Mouse (Mus musculus) testis, adult 2 months (tissue): ENCODE results near the gene Myh7b. TPM values are rescaled to one million over a fixed set of nuclear protein-coding genes. Genes with fewer than 3 reads are reported as not detected.
A peak's percentile ranks its signal among the peaks of the same experiment; 100 is the strongest.

ENCODE experiments used
- H3K27ac ChIP-seq: fragments of 200-500 bp; 2 replicates; pipeline ENCODE4 v1.5.1; 2012; ENCODE audit warnings: low read depth, low read length; ENCODE audit not compliant: control insufficient read depth, insufficient read depth
- H3K27me3 ChIP-seq: fragments of 200-500 bp; 2 replicates; pipeline ENCODE4 v1.6.1; 2012; ENCODE audit warnings: mild to moderate bottlenecking, low read length, moderate library complexity; ENCODE audit not compliant: control insufficient read depth, insufficient read depth
- H3K36me3 ChIP-seq: fragments of 200-500 bp; 2 replicates; pipeline ENCODE4 v1.6.1; 2012; ENCODE audit warnings: mild to moderate bottlenecking, low read length; ENCODE audit not compliant: control insufficient read depth, insufficient read depth
- H3K4me1 ChIP-seq: fragments of 200-500 bp; 2 replicates; pipeline ENCODE4 v1.6.1; 2012; ENCODE audit warnings: low read length; ENCODE audit not compliant: control insufficient read depth, insufficient read depth
- H3K4me3 ChIP-seq: fragments of 200-500 bp; 2 replicates; pipeline ENCODE4 v1.5.1; 2012; ENCODE audit warnings: low read depth, mild to moderate bottlenecking, low read length, moderate library complexity, mixed read lengths; ENCODE audit not compliant: control insufficient read depth
- CTCF ChIP-seq: fragments of 200-500 bp; IDR thresholded peaks from 2 replicates; pipeline ENCODE4 v1.5.1; 2012; ENCODE audit warnings: low read depth, mild to moderate bottlenecking, inconsistent platforms, low read length, moderate library complexity; ENCODE audit not compliant: control insufficient read depth, insufficient read depth, insufficient replicate concordance
- POLR2A ChIP-seq: fragments of 200-500 bp; IDR thresholded peaks from 2 replicates; pipeline ENCODE4 v1.6.1; 2012; ENCODE audit warnings: low read depth, mild to moderate bottlenecking, inconsistent platforms, low read length, moderate library complexity; ENCODE audit not compliant: control insufficient read depth
- polyA plus RNA-seq: library from polyadenylated mRNA; depleted of rRNA; stranded (reverse); fragments of >200 nt; gene quantifications from 2 replicates; pipeline ENCODE4 v1.2.3, GENCODE M21; 2012

The Myh7b gene
- polyA plus RNA-seq, 1 experiment, result 0.98 TPM

DNA sequence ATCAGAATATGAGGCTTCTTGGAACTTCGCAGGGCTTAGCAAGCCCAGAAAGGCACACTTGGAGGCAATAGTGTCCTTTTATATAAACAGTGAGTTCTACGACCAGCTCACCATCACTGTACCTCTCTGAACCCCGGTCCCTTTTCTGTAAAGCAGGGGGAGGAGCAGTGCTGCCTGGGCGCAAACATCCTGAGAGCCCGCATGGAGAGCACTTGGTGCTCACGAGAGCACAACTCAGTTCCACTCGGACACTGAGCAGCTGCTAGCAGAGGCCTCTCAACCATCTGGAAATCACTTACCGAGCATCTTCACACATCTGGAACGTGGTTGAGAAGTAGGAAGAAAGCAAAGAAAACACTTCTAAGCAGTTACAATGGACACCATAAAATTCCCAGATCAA lies 34.4 kb upstream of the Myh7b start:
- Histone ChIP-seq H3K36me3 (no peaks in the 10 kb centered on the region), H3K27ac (no peak overlapping the region), H3K4me1 (no peaks in the 10 kb centered on the region), H3K4me3 (no peak overlapping the region), H3K27me3 (no peaks in the 10 kb centered on the region)
- TF ChIP-seq CTCF, result no peak

DNA sequence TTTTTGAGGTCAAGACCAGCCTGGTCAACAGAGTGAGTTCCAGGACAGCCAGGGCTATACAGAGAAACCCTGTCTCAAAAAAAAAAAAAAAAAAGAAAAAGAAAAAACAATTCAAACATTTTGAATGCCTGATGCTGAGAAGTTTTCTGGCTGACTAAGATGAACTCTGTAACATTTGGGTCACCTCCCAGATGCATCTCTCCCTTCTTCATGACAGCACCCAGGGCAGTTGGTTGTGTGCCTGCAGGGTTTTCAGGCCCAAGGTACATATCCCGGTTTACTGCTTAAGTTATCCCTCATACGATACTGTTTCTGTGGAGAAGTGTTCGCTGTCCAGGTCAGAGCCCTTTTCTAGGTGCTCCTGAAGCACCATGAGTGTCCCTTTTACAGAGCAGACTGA lies 30.7 kb upstream of the Myh7b start:
- Histone ChIP-seq H3K27me3 (no peaks in the 10 kb centered on the region), H3K4me1 (no peaks in the 10 kb centered on the region), H3K4me3 (no peak overlapping the region), H3K36me3 (no peaks in the 10 kb centered on the region), H3K27ac (no peak overlapping the region)
- TF ChIP-seq CTCF (no peak), POLR2A (no peak)

DNA sequence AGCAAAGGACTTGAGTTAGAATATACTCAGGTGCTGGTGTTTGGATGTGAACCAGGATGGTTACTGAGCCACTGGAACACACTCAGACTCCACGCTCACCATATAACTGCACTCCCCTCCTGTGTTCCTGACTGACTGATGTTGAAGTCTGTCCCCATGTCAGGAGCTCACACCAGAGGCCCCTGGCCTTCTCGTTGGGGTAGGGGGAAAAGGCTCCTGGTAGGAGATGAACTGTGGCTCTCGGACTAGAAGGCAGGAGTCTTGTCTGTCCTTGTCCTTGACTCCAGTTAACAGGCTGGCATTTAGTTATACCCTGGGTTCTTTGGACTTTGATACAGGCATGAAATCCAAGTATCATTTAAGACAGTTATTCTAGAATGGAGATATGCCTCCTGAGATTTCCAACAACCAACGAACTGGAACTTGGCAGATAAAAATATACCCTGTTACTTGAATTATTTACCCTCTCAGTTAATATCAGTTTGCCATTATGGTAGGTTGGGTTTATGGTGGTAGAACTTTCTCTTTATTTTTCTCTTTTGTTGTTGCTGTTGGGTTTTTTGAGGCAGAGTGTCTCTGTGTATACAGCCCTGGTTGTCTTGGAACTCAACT lies 28.5 kb upstream of the Myh7b start:
- no peak for TF ChIP-seq POLR2A
- TF ChIP-seq CTCF, result no peak
- H3K36me3 ChIP-seq, result no peaks in the 10 kb centered on the region
- H3K4me1 ChIP-seq, result no peaks in the 10 kb centered on the region
- no peaks in the 10 kb centered on the region for H3K27me3 ChIP-seq
- H3K27ac ChIP-seq, result no peak overlapping the region
- no peak overlapping the region for H3K4me3 ChIP-seq

DNA sequence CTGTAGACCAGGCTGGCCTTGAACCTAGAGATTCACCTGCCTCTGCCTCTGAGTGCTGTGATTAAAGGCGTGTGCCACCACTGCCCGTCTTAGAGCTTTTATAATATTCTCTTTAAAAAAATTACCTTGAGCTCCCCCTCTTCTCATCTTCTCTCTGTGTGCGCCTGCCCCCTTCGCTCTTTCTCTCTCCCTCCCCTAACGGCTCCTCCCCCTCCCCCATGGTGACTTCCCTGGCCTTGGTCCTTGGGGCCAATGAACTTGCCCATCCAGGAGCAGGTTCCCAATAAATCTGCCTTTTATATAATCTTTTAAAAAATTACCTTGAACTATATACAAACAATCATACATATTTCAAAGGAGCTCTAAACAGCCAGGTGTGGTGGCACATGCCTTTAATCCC lies 28.0 kb upstream of the Myh7b start:
- no peaks in the 10 kb centered on the region for H3K4me1 ChIP-seq

DNA sequence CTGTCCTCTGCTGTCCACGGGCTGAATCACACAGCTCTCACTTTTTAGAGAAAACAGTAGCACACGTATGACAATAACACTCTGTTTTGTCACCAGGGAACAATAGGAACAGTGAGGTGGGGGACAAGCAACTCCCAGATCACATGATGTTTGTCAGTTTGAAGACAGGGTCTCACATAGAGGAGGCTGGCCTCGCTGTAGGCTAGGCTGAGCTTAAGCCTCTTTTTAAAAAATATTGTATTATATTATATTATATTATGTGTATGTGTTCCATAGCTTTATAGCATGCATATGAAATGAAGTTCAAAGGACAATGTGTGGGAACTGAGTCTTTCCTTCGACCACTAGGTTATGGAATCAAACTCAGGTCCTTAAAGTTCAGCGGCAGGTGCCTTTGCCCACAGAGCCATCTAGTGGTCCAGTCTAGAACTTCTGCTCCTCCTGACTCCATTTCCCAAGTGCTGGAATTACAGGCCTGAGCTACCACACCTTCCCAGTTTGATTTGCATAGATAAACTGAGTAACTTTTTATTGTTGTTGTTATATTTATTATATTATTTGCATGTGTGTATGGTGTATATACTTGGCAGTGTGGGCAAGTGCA lies 27.0 kb upstream of the Myh7b start:
- no peak overlapping the region for H3K27ac ChIP-seq
- no peaks in the 10 kb centered on the region for H3K4me1 ChIP-seq
- H3K27me3 ChIP-seq, result no peaks in the 10 kb centered on the region
- H3K36me3 ChIP-seq, result no peaks in the 10 kb centered on the region
- no peak overlapping the region for H3K4me3 ChIP-seq
- TF ChIP-seq POLR2A, result no peak
- peak; percentile 57; the same call in 1 of the 2 replicates for TF ChIP-seq CTCF

More for the DNA sequence above, 28.0 kb upstream of the Myh7b start:
- Histone ChIP-seq H3K36me3 (no peaks in the 10 kb centered on the region), H3K4me3 (no peak overlapping the region), H3K27me3 (no peaks in the 10 kb centered on the region), H3K27ac (no peak overlapping the region)
- TF ChIP-seq POLR2A (no peak), CTCF (no peak)

DNA sequence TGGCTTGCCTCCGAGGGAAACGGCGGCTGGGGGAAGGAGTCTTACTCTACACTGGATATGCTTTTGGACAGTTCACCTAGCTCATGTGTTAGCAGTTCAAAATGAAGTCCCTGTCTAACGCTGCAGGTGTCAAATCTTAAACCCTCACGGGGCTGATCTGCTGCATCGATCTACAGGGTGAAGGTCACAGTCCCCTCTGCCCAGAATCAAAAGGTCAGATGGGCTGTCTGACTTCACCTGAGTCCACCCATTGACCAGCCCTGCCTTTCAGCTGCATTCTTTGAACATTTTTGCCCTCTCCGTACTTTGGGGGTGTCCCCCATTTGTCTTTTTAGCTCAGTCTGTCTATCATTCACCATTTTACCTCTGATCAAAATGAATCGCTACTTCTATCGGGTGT lies 25.9 kb upstream of the Myh7b start:
- H3K4me3 ChIP-seq, result no peak overlapping the region
- H3K27ac ChIP-seq, result no peak overlapping the region
- no peaks in the 10 kb centered on the region for H3K4me1 ChIP-seq
- TF ChIP-seq CTCF (no peak), POLR2A (no peak)
- H3K27me3 ChIP-seq, result no peaks in the 10 kb centered on the region
- no peaks in the 10 kb centered on the region for H3K36me3 ChIP-seq

DNA sequence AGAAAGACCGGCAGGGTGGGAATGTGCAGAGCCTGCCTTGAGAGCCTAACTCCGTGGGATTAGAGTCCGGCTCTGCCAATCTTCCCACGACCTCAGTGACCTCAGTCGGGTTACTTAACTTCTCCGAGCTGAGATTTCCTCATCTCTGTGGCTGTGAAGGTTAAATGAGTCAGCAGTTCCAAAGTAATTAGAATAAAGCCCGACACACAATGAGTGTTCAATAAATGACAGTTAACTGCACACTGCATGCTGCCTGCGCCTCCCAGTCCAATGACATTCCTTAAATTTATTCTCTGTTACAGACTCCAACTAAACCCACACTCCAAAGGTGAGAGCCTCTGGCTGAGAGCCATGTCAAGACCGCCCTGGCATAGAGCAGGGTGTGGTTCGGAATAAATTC lies 25.5 kb upstream of the Myh7b start:
- no peaks in the 10 kb centered on the region for H3K4me1 ChIP-seq
- H3K27me3 ChIP-seq, result no peaks in the 10 kb centered on the region
- no peaks in the 10 kb centered on the region for H3K36me3 ChIP-seq
- H3K4me3 ChIP-seq, result no peak overlapping the region
- TF ChIP-seq CTCF, result no peak
- no peak overlapping the region for H3K27ac ChIP-seq
